Mouse (Mus musculus): ENCODE measurements around the gene Ak1. TPM values are rescaled to one million over a fixed set of nuclear protein-coding genes. Genes with fewer than 3 reads are reported as not detected.

The Ak1 gene
- total RNA-seq, 2 experiments from 2014 or later, result 405 to 424 TPM

Small RNA genes within 50 kb of the gene (microRNA-seq; reads per million reads assigned to microRNA genes)
- gene Gm47291 (0 reads per million in 2 experiments), gene Mir1954 (0 reads per million in 2 experiments)

Other genes with a start within 250 kb of the Ak1 start
- gene 1110008P14Rik, start 239.8 kb upstream of the Ak1 start, total RNA-seq (2021), result 10 to 100 TPM; 43.7 to 47.6 TPM
- gene Lcn2, start 233.5 kb upstream of the Ak1 start, total RNA-seq (2021), result 1 to 10 TPM; 3.1 to 3.4 TPM
- gene Ptges2, start 225.9 kb upstream of the Ak1 start, total RNA-seq (2021), result 10 to 100 TPM; 59.7 to 60.2 TPM
- gene Naif1, start 171.3 kb upstream of the Ak1 start, total RNA-seq (2021), result 1 to 10 TPM; 3.5 to 3.6 TPM
- gene Slc25a25, start 170.3 kb upstream of the Ak1 start, total RNA-seq (2021), result 10 to 100 TPM; 16.4 to 22.2 TPM
- 10 to 100 TPM in 1 of 2 experiments, 1 to 10 TPM in 1; 9.9 to 11.0 TPM for gene Fam102a, start 86.4 kb upstream of the Ak1 start, total RNA-seq (2021)
- 10 to 100 TPM; 32.5 to 34.4 TPM for gene Dpm2, start 50.9 kb upstream of the Ak1 start, total RNA-seq (2021)
- under 1 TPM in 1 of 2 experiments, not detected in 1; 0.26 TPM for gene Pip5kl1, start 47.0 kb upstream of the Ak1 start, total RNA-seq (2021)
- gene 9430097D07Rik, start 46.1 kb upstream of the Ak1 start, total RNA-seq (2021), result not detected
- gene St6galnac4, start 34.7 kb upstream of the Ak1 start, total RNA-seq (2021), result 10 to 100 TPM; 31.6 to 38.6 TPM
- 10 to 100 TPM; 77.5 to 82.7 TPM for gene St6galnac6, start 22.0 kb upstream of the Ak1 start, total RNA-seq (2021)
- 100 to 1,000 TPM; 149 to 162 TPM for gene Eng, start 24.8 kb downstream of the Ak1 start, total RNA-seq (2021)
- 10 to 100 TPM; 10.5 to 12.5 TPM for gene Fpgs, start 82.4 kb downstream of the Ak1 start, total RNA-seq (2021)
- gene Cdk9, start 91.3 kb downstream of the Ak1 start, total RNA-seq (2021), result 10 to 100 TPM; 38.2 to 46.0 TPM
- 10 to 100 TPM; 38.2 to 41.4 TPM for gene Sh2d3c, start 99.3 kb downstream of the Ak1 start, total RNA-seq (2021)
- not detected for gene 6330409D20Rik, start 119.3 kb downstream of the Ak1 start, total RNA-seq (2021)
- gene Tor2a, start 135.5 kb downstream of the Ak1 start, total RNA-seq (2021), result 10 to 100 TPM; 16.7 to 18.6 TPM
- under 1 TPM; 0.09 to 0.36 TPM for gene Ttc16, start 153.9 kb downstream of the Ak1 start, total RNA-seq (2021)
- gene Ptrh1, start 154.0 kb downstream of the Ak1 start, total RNA-seq (2021), result 1 to 10 TPM; 3.0 to 5.4 TPM
- gene Cfap157, start 162.7 kb downstream of the Ak1 start, total RNA-seq (2021), result not detected
- 10 to 100 TPM; 34.8 to 39.6 TPM for gene Stxbp1, start 225.5 kb downstream of the Ak1 start, total RNA-seq (2021)

Measured in heart, postnatal 4 days (tissue).